Mouse (Mus musculus) heart, adult 2 months (tissue): ENCODE results near the gene Wdr25.

Experiments
- CTCF ChIP-seq: fragments of 200-600 bp; IDR thresholded peaks from 2 replicates; pipeline ENCODE4 v1.8.1; 2022; ENCODE audit warnings: antibody characterized with exemption, mild to moderate bottlenecking, moderate library complexity
- EP300 ChIP-seq: fragments of 200-500 bp; IDR thresholded peaks from 2 replicates; pipeline ENCODE4 v1.6.1; 2011; ENCODE audit warnings: low read depth, low read length, control low read depth; ENCODE audit not compliant: insufficient read depth
- POLR2A ChIP-seq: fragments of 200-500 bp; IDR thresholded peaks from 2 replicates; pipeline ENCODE4 v1.6.1; 2011; ENCODE audit warnings: mild to moderate bottlenecking, low read depth, low read length, control low read depth; ENCODE audit not compliant: insufficient read depth

DNA sequence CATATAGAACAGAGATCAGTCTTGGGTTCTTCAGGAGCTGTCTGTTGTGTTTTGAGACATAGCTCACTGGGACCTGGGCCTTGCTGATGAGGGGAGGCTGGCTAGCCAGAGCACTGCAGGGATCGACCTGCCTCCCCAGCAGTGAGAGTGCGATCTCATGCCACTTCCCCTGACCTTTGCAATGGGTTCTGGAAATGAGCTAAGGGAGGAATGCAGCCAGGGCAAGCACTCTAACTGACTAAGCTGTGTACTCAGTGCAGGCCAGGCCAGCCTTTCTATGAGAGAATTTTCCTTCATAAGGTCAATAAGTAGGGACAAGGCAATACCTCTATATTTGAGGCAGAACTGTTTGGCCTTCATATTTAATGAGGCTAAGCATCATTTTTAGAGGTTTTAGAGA, 99.6 kb downstream of the Wdr25 start:
- TF ChIP-seq CTCF (no peak), EP300 (no peak), POLR2A (no peak)
